In genomic region chr8:124980036-124980435, GRCm38 (mm10) we compare ENCODE assay signal across 18 mouse cellular contexts. TPM values are rescaled to one million over a fixed set of nuclear protein-coding genes. Genes with fewer than 3 reads are reported as not detected.
DNase-seq lines count a peak whose midpoint lies in the region; TF ChIP-seq lines count a peak whose summit lies in the region.
"Had no signal": no experiment of that assay in that cellular context is flagged by ENCODE, and none has a peak within 500 bp of the region (broad histone marks: within the 10 kb centered on the region; RNA-seq: fewer than 3 reads in every experiment).

No protein-coding gene starts in this region.

- peaks cover 19% of the 10 kb centered on the region for H3K9me3 ChIP-seq in CH12.LX (replicated peaks; ENCODE audit: low read length)
- H3K9me3 ChIP-seq: midbrain, embryonic 15.5 days; neural tube, embryonic 15.5 days had no signal

- no peaks in the 10 kb centered on the region for H3K36me3 ChIP-seq in CH12.LX (replicated peaks in 1 of 2; ENCODE audit: control insufficient read depth in 1 of 2, insufficient read depth in 1 of 2, low read length in 1 of 2)
- H3K36me3 ChIP-seq: heart, embryonic 12.5 days; hindbrain, embryonic 10.5 days; midbrain, embryonic 15.5 days; neural tube, embryonic 15.5 days had no signal

- DNase-seq in left cerebral cortex, adult 2 months (ENCODE audit: extremely low spot score in 1 of 2, low spot score in 2 of 2) = no peak
- no peak for DNase-seq in left cerebral cortex, postnatal 25 days (ENCODE audit: low spot score in 2 of 2)
- DNase-seq in 416B (ENCODE audit: low read depth) (peak; percentile 25), CH12.LX (ENCODE audit: extremely low read depth) (peak; percentile 3)
- no peak for DNase-seq in brain, embryonic 14.5 days (ENCODE audit: low read depth)
- DNase-seq in spleen, postnatal 4 days (ENCODE audit: low spot score in 2 of 2) = no peak
- DNase-seq in gastrocnemius, postnatal 25 days = no peak
- DNase-seq: adrenal gland, postnatal 14 days; cerebellum, adult 11-12 months; embryo, embryonic 11 days; kidney, adult 18-20 months; left cerebral cortex, postnatal 4 days; right cerebral cortex, postnatal 4 days; thymus, adult 18-20 months had no signal

- no peak overlapping the region for H3K4me2 ChIP-seq in CH12.LX (ENCODE audit: insufficient read depth, low read depth, poor library complexity, severe bottlenecking)
- H3K4me2 ChIP-seq: heart, embryonic 12.5 days; midbrain, embryonic 15.5 days; neural tube, embryonic 15.5 days had no signal

- TF ChIP-seq EP300 in CH12.LX (IDR thresholded peaks at IDR 0.05; ENCODE audit: low read length) = no peak

- H3K79me2 ChIP-seq in CH12.LX (replicated peaks; ENCODE audit: control insufficient read depth, extremely low read depth, insufficient read depth, poor library complexity, severe bottlenecking) = no peaks in the 10 kb centered on the region

- dilution Hi-C loops in CH12.LX (cut with MboI; ENCODE audit: extremely low pct_ligation_motif_present, extremely low pct_unique_long_range_greater_than_20kb, low sequenced_read_pairs) = no loop called here

- no peak overlapping the region for H3K27ac ChIP-seq in left cerebral cortex, adult 2 months
- H3K27ac ChIP-seq in CH12.LX (ENCODE audit: insufficient read depth, low read depth) = no peak overlapping the region
- H3K27ac ChIP-seq: hindbrain, embryonic 10.5 days; midbrain, embryonic 15.5 days; neural tube, embryonic 15.5 days had no signal

- no peak overlapping the region for H3K9ac ChIP-seq in CH12.LX (ENCODE audit: insufficient read depth, low read depth)
- H3K9ac ChIP-seq: heart, embryonic 12.5 days; midbrain, embryonic 15.5 days; neural tube, embryonic 15.5 days had no signal

- in situ Hi-C loops in CH12.LX (cut with MboI; ENCODE audit: low pct_ligation_motif_present, low pct_unique_long_range_greater_than_20kb, low sequenced_read_pairs) = no loop called here

- TF ChIP-seq CTCF in left cerebral cortex, adult 2 months (IDR thresholded peaks at IDR 0.05) = peak; percentile 13
- TF ChIP-seq CTCF in CH12.LX (conservative IDR thresholded peaks at IDR 0.05 in 1 of 2, IDR thresholded peaks at IDR 0.05 in 1 of 2; ENCODE audit: low read depth in 2 of 2, low read length in 2 of 2) = peak in 1 of 2 experiments; percentile 34; a peak in 2 of 4 replicates
- TF ChIP-seq CTCF in brain, embryonic 14.5 days (IDR thresholded peaks at IDR 0.05; ENCODE audit: borderline replicate concordance, extremely low read depth, insufficient read depth, insufficient read length) = peak; percentile 26; the same call in 1 of the 2 replicates

- TF ChIP-seq POLR2A in CH12.LX (IDR thresholded peaks at IDR 0.05; ENCODE audit: low read depth, low read length) = no peak
- TF ChIP-seq POLR2A in brain, embryonic 14.5 days (IDR thresholded peaks at IDR 0.05; ENCODE audit: borderline replicate concordance, extremely low read depth, insufficient read depth, insufficient read length, poor library complexity, severe bottlenecking) = no peak

- peaks cover 0 to 2% of the 10 kb centered on the region in 2 experiments; a peak in 1 of 4 replicates for H3K4me1 ChIP-seq in CH12.LX (ENCODE audit: control insufficient read depth in 1 of 2, insufficient read depth in 2 of 2)
- H3K4me1 ChIP-seq: heart, embryonic 12.5 days; hindbrain, embryonic 10.5 days; midbrain, embryonic 15.5 days; neural tube, embryonic 15.5 days had no signal

- H3K27me3 ChIP-seq in CH12.LX (replicated peaks) = peaks cover 21% of the 10 kb centered on the region
- H3K27me3 ChIP-seq: midbrain, embryonic 15.5 days; neural tube, embryonic 15.5 days had no signal

- TF ChIP-seq RAD21 in CH12.LX (IDR thresholded peaks at IDR 0.05; ENCODE audit: low read depth, low read length) = peak; percentile 10

- intact Hi-C loops in left cerebral cortex, adult 2 months (cut with DNase I) = no loop called here
- intact Hi-C loops in left cerebral cortex, postnatal 25 days (cut with DNase I) = no loop called here

- no peak overlapping the region for H3K4me3 ChIP-seq in left cerebral cortex, adult 2 months
- H3K4me3 ChIP-seq in CH12.LX (replicated peaks in 1 of 3; ENCODE audit: low read depth in 2 of 3, low read length in 2 of 3, poor library complexity in 1 of 3) = no peak overlapping the region
- H3K4me3 ChIP-seq: heart, embryonic 12.5 days; hindbrain, embryonic 10.5 days; midbrain, embryonic 15.5 days; neural tube, embryonic 15.5 days had no signal

TF ChIP-seq in CH12.LX, 34 proteins besides CTCF, POLR2A, EP300 and RAD21:
- TF ChIP-seq PAX5 (IDR thresholded peaks at IDR 0.05; ENCODE audit: low read length) (no peak), RCOR1 (conservative IDR thresholded peaks at IDR 0.05; ENCODE audit: low read depth, low read length) (no peak), MAX (IDR thresholded peaks at IDR 0.05; ENCODE audit: low read length) (no peak), HCFC1 (IDR thresholded peaks at IDR 0.05; ENCODE audit: low read depth, low read length) (no peak), NELFE (IDR thresholded peaks at IDR 0.05; ENCODE audit: low read depth, low read length) (no peak), SMC3 (IDR thresholded peaks at IDR 0.05; ENCODE audit: low read depth, low read length) (no peak), SIN3A (IDR thresholded peaks at IDR 0.05; ENCODE audit: low read length) (no peak), USF1 (IDR thresholded peaks at IDR 0.05; ENCODE audit: low read depth, low read length) (no peak)

RNA-seq across cellular contexts. Expression of gene Egln1, which starts 30.9 kb away (rescaled TPM):
- 10 to 100 TPM; 66.7 to 68.4 TPM for total RNA-seq in left cerebral cortex, adult 2 months (2021)
- total RNA-seq in left cerebral cortex, postnatal 25 days (2021) = 10 to 100 TPM; 67.3 to 67.5 TPM
- 19.3 and 34.7 TPM in 2 replicates for total RNA-seq in CH12.LX (2012; rRNA removed)
- 24.7 and 31.0 TPM in 2 replicates for total RNA-seq in CH12.LX (2014; rRNA removed)
- polyA plus RNA-seq in CH12.LX (2012; ENCODE audit: insufficient read length, low read depth) = 17.9 and 19.0 TPM in 2 replicates
- 56.9 and 58.9 TPM in 2 replicates for polyA plus RNA-seq in brain, embryonic 14.5 days (2012; rRNA removed)
- total RNA-seq in gastrocnemius, postnatal 25 days (2021) = 100 to 1,000 TPM; 101 to 138 TPM

RNA-seq across cellular contexts. Expression of gene Tsnax, which starts 32.8 kb away (rescaled TPM):
- total RNA-seq in left cerebral cortex, adult 2 months (2021) = 100 to 1,000 TPM; 187 to 200 TPM
- 100 to 1,000 TPM; 167 to 171 TPM for total RNA-seq in left cerebral cortex, postnatal 25 days (2021)
- total RNA-seq in CH12.LX (2012; rRNA removed) (62.9 and 68.0 TPM in 2 replicates), CH12.LX (2014; rRNA removed) (47.8 and 48.0 TPM in 2 replicates)
- polyA plus RNA-seq in CH12.LX (2012; ENCODE audit: insufficient read length, low read depth) = 71.5 and 75.0 TPM in 2 replicates
- 160 and 167 TPM in 2 replicates for polyA plus RNA-seq in brain, embryonic 14.5 days (2012; rRNA removed)
- total RNA-seq in gastrocnemius, postnatal 25 days (2021) = 10 to 100 TPM; 52.2 to 67.2 TPM

Comparison
In these comparisons a context has a peak if more than half of its experiments do, and no peak if none do; other contexts are left out.
1. DNase-seq: peak in 416B (single experiment) and CH12.LX (single experiment); none in left cerebral cortex, adult 2 months (0 of 2), left cerebral cortex, postnatal 25 days (0 of 2), brain, embryonic 14.5 days (single experiment), spleen, postnatal 4 days (0 of 2) and gastrocnemius, postnatal 25 days (single experiment).